Mouse (Mus musculus) ES-E14 (cell line): ENCODE measurements around the gene Pnkd. TPM values are rescaled to one million over a fixed set of nuclear protein-coding genes. Genes with fewer than 3 reads are reported as not detected.

Experiments used
- DNase-seq: peaks from one replicate; pipeline ENCODE4 v3.0.0-alpha.2; 2013; ENCODE audit warnings: low read depth, low spot score
- H3K27ac ChIP-seq: 2 replicates; pipeline ENCODE4 v1.5.1; 2012; ENCODE audit warnings: low read depth, mild to moderate bottlenecking, low read length, moderate library complexity, mixed read lengths; ENCODE audit not compliant: poor library complexity, insufficient read depth, severe bottlenecking
- H3K36me3 ChIP-seq: 2 replicates; pipeline ENCODE4 v1.6.1; 2012; ENCODE audit warnings: mild to moderate bottlenecking, low read length, moderate library complexity, mixed read lengths; ENCODE audit not compliant: control insufficient read depth, poor library complexity, insufficient read depth, severe bottlenecking
- H3K4me1 ChIP-seq, 2 experiments: fragments of 150-350 bp in 1 of 2; sonication (generic) in 1 of 2; 2 replicates each; pipeline ENCODE4 v1.6.1; 2012; ENCODE audit warnings: low read length in 2 of 2, mild to moderate bottlenecking in 1 of 2, mixed read lengths in 1 of 2; ENCODE audit not compliant: control insufficient read depth in 2 of 2, insufficient read depth in 2 of 2, poor library complexity in 1 of 2
- H3K4me3 ChIP-seq, 2 experiments: fragments of 150-350 bp in 1 of 2; sonication (generic) in 1 of 2; 2 replicates each; pipeline ENCODE4 v1.5.1; 2012; ENCODE audit warnings: low read length in 2 of 2, low read depth in 1 of 2, mild to moderate bottlenecking in 1 of 2, mixed read lengths in 1 of 2; ENCODE audit not compliant: insufficient read depth in 1 of 2, poor library complexity in 1 of 2, severe bottlenecking in 1 of 2
- H3K9ac ChIP-seq: 2 replicates; pipeline ENCODE4 v1.6.1; 2012; ENCODE audit warnings: low read depth, mild to moderate bottlenecking, low read length, mixed read lengths; ENCODE audit not compliant: poor library complexity, insufficient read depth, severe bottlenecking
- H3K9me3 ChIP-seq: fragments of 150-350 bp; sonication (generic); 2 replicates; pipeline ENCODE4 v1.6.1; 2012; ENCODE audit warnings: low read depth, mild to moderate bottlenecking, low read length; ENCODE audit not compliant: control insufficient read depth, insufficient read depth
- CHD2 ChIP-seq: IDR thresholded peaks from 2 replicates; pipeline ENCODE4 v1.6.1; 2014; ENCODE audit warnings: mild to moderate bottlenecking, low read depth, low read length, inconsistent platforms
- HCFC1 ChIP-seq: IDR thresholded peaks from 2 replicates; pipeline ENCODE4 v1.6.1; 2012; ENCODE audit warnings: low read length, inconsistent platforms, borderline replicate concordance; ENCODE audit not compliant: insufficient read depth
- MAFK ChIP-seq: IDR thresholded peaks from 2 replicates; pipeline ENCODE4 v1.6.1; 2014; ENCODE audit warnings: mild to moderate bottlenecking, low read depth, low read length, inconsistent platforms; ENCODE audit not compliant: insufficient read depth
- ZC3H11A ChIP-seq: IDR thresholded peaks from 2 replicates; pipeline ENCODE4 v1.6.1; 2012; ENCODE audit warnings: low read depth, mild to moderate bottlenecking, inconsistent platforms, low read length, borderline replicate concordance
- ZNF384 ChIP-seq: IDR thresholded peaks from 2 replicates; pipeline ENCODE4 v1.6.1; 2012; ENCODE audit warnings: low read depth, low read length, inconsistent platforms
- in situ Hi-C, 2 experiments: fragments of 600-800 bp; cut with MboI; formaldehyde crosslinking; loops; one replicate each; pipeline ENCODE4 v1.15.1; 2025; ENCODE audit warnings: low sequenced_read_pairs in 2 of 2, inconsistent platforms in 1 of 2; ENCODE audit not compliant: unreplicated experiment in 2 of 2
- total RNA-seq: library from RNA; depleted of rRNA; stranded (reverse); fragments of 300-350 nt; gene quantifications from 2 replicates; pipeline ENCODE4 v1.2.3, GENCODE M21; 2012

Gene Pnkd
- total RNA-seq, 1 experiment = 63.9 TPM

DNA sequence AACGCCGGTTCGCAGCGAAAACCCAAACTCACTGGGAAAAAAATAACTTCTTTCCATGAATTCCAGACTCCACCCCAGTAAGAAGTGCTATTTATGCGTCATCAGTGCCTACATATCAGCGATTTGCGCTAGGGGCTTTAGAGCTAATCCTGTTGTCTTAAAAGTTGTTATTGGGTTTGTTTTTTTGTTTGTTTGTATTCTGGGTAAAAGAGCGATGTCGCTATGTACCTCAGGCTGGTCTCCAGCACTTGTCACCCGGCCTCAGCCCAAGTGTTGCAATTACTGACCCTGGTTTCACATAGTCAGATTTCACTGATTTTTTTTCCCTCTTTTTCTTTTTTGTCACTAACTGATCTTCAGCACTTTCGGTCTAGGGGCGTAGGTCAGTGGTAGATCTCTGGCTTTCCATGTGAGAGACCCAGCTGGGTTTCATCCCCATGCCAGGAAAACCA lies 19.6 kb downstream of the Pnkd start:
- TF ChIP-seq CHD2 (no peak), MAFK (no peak), ZC3H11A (no peak), HCFC1 (no peak), ZNF384 (no peak)
- DNase-seq = no peak
- in situ Hi-C loops = no loop called here

DNA sequence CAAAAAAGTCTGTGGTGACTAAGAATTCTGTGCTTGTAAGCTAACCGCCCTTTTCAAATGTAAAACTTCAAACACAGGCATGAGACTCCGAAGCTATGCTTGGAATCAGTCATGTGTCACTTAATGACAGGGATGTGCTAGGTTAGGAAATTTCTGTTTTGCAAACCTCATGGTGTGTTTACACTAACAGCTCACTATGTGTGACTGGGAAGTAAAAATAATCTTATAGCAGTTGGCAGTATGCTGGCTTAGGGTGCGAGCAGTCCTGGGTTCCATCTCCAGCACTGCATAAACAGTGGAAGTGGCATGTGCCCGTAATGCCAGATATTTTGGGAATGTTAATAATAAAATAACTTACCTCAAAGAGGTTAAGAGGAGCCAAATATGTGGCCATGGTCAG lies 20.2 kb downstream of the Pnkd start:
- in situ Hi-C loops = no loop called here
- Histone ChIP-seq H3K27ac (no peak overlapping the region), H3K9ac (no peak overlapping the region), H3K4me1 (peaks cover 2 to 23% of the 10 kb centered on the region in 2 experiments; a peak in 3 of 4 replicates), H3K36me3 (no peaks in the 10 kb centered on the region), H3K4me3 (no peak overlapping the region), H3K9me3 (no peaks in the 10 kb centered on the region)
- TF ChIP-seq ZC3H11A (no peak), ZNF384 (no peak), HCFC1 (no peak), CHD2 (no peak), MAFK (no peak)
- no peak for DNase-seq

More for the DNA sequence above, 19.6 kb downstream of the Pnkd start:
- peaks cover under 1 to 23% of the 10 kb centered on the region in 2 experiments; a peak in 3 of 4 replicates for H3K4me1 ChIP-seq
- H3K9ac ChIP-seq = peak overlapping the region; percentile 80
- no peaks in the 10 kb centered on the region for H3K36me3 ChIP-seq
- no peak overlapping the region for H3K27ac ChIP-seq
- peak overlapping the region; percentile 67 to 75 for H3K4me3 ChIP-seq
- no peaks in the 10 kb centered on the region for H3K9me3 ChIP-seq

DNA sequence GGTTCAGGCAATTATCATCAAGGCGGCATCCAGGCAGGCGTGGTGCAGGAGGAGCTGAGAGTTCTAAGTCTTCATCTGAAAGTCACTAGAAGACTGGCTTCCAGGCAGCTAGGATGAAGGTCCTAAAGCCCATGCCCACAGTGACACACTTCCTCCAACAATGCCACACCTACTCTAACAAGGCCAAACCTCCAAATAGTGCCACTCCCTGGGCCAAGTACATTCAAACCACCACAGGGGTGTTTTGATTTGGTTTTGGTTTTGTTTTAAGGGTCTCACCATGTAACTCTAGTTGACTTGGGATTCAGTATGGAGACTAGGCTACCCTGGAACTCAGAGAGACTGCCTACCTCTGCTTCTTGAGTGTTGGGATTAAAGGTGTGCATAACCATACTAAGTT lies 20.8 kb downstream of the Pnkd start, which contains the start of gene Tmbim1:
Gene Tmbim1, minus strand, starts transcription at position 101 of the 400 bp plus-strand sequence.
- Histone ChIP-seq H3K27ac (no peak within 1 kb of the TSS), H3K36me3 (no peaks in the 10 kb centered on the region), H3K4me3 (peak within 1 kb of the TSS; percentile 67 to 75; a peak in 3 of 4 replicates), H3K9me3 (no peaks in the 10 kb centered on the region), H3K9ac (peak within 1 kb of the TSS; percentile 80; the same call in 1 of the 2 replicates), H3K4me1 (peaks cover 2 to 23% of the 10 kb centered on the region in 2 experiments; a peak in 3 of 4 replicates)
- TF ChIP-seq MAFK (no peak), HCFC1 (no peak)
- in situ Hi-C loops = no loop called here
- DNase-seq = no peak

DNA sequence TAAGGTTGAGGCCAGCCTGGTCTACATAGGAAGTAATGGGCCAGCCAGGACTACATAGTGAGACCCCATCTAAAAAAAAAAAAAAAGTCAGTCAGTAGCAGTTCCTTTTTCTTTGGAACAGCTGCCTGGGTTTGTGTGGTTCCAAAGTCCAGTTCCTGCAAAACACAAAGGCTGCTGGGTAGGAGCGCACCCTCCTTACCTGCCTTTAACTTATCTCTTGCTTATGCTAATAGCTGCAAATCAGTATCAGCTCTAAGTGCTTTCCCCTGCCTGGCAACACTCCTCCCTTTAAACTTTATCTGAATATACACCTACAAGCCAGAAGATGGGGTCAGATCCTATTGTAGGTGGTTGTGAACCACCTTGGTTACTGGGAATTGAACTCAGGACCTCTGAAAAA lies 22.4 kb downstream of the Pnkd start:
- Histone ChIP-seq H3K4me3 (no peak overlapping the region), H3K9me3 (no peaks in the 10 kb centered on the region), H3K27ac (peak overlapping the region; percentile 15; the same call in 1 of the 2 replicates), H3K36me3 (no peaks in the 10 kb centered on the region), H3K9ac (no peak overlapping the region), H3K4me1 (peaks cover 2 to 23% of the 10 kb centered on the region in 2 experiments; a peak in 3 of 4 replicates)
- TF ChIP-seq CHD2 = no peak
- no peak for TF ChIP-seq HCFC1
- no peak for TF ChIP-seq MAFK
- TF ChIP-seq ZC3H11A = no peak
- no peak for TF ChIP-seq ZNF384
- DNase-seq = no peak
- in situ Hi-C loops = no loop called here
